Mouse (Mus musculus) kidney, adult 18-20 months (tissue): ENCODE measurements around the gene Efhc1.

Source experiments
- DNase-seq: peaks from one replicate; pipeline ENCODE4 v3.0.0; 2021

The Efhc1 gene

DNA sequence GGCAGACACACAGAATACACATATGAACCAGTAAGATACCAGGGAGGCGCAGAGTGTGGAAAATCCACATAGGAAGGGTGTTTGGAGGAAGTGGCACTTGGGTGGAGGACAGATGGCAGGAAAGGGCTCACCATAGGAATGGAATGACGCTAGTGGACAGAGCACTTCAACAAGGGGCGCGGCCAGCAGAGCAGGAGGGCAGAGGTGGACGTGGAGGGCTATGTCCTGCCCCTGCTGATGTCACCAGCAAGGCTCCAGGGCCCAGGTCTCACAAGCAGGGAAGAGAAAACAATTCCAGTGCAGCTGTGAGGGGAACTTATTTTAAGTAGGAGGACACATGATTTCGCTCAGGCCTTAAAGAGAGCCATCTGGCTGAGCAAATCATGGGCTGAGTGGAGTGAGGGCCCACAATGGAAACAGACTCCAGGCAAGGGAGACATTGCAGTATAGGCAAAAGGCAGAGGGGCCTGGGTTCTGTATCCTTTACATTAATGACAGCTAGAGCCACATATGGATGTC lies 58.9 kb downstream of the Efhc1 start:
- no peak for DNase-seq

GRCm38 (mm10) chr1:21014463-21014862 lies 63.0 kb downstream of the Efhc1 start:
- DNase-seq = no peak

GRCm38 (mm10) chr1:21023101-21023500 lies 71.7 kb downstream of the Efhc1 start:
- DNase-seq = no peak

GRCm38 (mm10) chr1:21025203-21025602 lies 73.8 kb downstream of the Efhc1 start:
- no peak for DNase-seq

GRCm38 (mm10) chr1:21026534-21026933 lies 75.1 kb downstream of the Efhc1 start:
- no peak for DNase-seq

GRCm38 (mm10) chr1:21029000-21029399 lies 77.6 kb downstream of the Efhc1 start:
- DNase-seq = no peak

- DNase-seq = no peak
Measured at GRCm38 (mm10) chr1:21031650-21032049, 80.2 kb downstream of the Efhc1 start.

GRCm38 (mm10) chr1:21033065-21033791 lies 81.8 kb downstream of the Efhc1 start:
- no peak for DNase-seq

- DNase-seq = no peak
Measured at GRCm38 (mm10) chr1:21033792-21034119, 82.3 kb downstream of the Efhc1 start.

DNA sequence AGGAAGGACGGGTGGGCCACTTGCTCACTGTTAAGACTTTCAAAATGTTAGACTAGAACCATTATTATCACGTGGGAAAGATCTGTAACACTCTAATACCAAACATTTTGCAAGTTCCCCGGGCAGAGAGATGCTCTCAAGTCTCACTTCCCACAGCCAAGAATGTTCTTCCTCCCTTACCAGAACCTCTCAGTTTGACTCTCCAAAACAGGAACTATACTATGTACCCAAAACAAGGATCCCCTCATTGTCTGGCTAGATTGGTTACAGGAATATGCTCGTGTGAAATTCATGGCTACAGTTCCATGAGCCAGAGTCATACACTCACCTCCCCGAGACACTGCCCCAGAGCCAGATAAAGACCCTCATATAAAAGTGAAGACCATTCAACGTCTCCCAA lies 84.5 kb downstream of the Efhc1 start:
- no peak for DNase-seq

GRCm38 (mm10) chr1:21037881-21038601 lies 86.6 kb downstream of the Efhc1 start:
- DNase-seq = no peak

- no peak for DNase-seq
Measured at GRCm38 (mm10) chr1:21039564-21039963, 88.1 kb downstream of the Efhc1 start.

DNA sequence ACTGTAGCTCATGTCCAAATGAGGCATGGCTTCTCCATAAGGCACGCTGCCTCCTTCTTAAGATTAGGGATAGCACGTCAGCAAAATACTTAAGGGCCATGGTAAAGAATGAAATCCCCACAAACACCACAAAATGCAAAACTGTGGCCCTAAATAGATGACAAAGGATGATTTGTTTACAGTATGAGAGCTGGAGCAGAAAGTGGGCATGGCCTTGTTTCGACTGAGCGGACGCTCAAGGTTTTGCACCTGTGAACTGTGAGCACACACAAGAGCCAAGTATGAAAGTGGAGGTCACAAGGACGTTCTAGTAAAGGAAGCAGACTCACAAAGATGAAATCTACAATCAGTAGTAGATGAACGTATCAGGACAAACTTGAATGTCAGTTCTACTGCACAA lies 88.7 kb downstream of the Efhc1 start:
- no peak for DNase-seq
